Mouse (Mus musculus) midbrain, embryonic 13.5 days (tissue): Measurements from ENCODE around the gene Dpm1. TPM values are rescaled to one million over a fixed set of nuclear protein-coding genes. Genes with fewer than 3 reads are reported as not detected.

Source experiments
- microRNA-seq: library from miRNA; unstranded; fragments of <30 nt; microRNA quantifications from one replicate; pipeline ENCODE4, GENCODE M21; 2016
- polyA plus RNA-seq: library from polyadenylated mRNA; unstranded; fragments of >200 nt; fragmentation: Nextera tagmentation; extraction: Ambion mirVana; gene quantifications from 2 replicates; pipeline ENCODE4 v1.2.1, GENCODE M21; 2015

Dpm1 gene
- polyA plus RNA-seq, 1 experiment from 2014 or later = 68.0 TPM

Small RNA genes lying within 50 kb of the gene (microRNA-seq; reads per million reads assigned to microRNA genes)
- not detected for gene Gm24561

Other genes starting within 250 kb of the Dpm1 start
- gene Ripor3, start 220.0 kb downstream of the Dpm1 start, polyA plus RNA-seq = 0.15 and 0.27 TPM in 2 replicates
- 7.0 and 7.9 TPM in 2 replicates for gene Pard6b, start 149.6 kb downstream of the Dpm1 start, polyA plus RNA-seq
- 2.5 and 5.1 TPM in 2 replicates for gene Adnp, start 23.5 kb downstream of the Dpm1 start, polyA plus RNA-seq
- 29.1 and 29.4 TPM in 2 replicates for gene Gm20716, start 227 bp downstream of the Dpm1 start, polyA plus RNA-seq
- 6.0 and 8.7 TPM in 2 replicates for gene Mocs3, start within 50 bp of the Dpm1 start, polyA plus RNA-seq
- gene Kcng1, start 51.1 kb upstream of the Dpm1 start, polyA plus RNA-seq = 2.6 and 3.9 TPM in 2 replicates